Mouse (Mus musculus) midbrain, embryonic 15.5 days (tissue): ENCODE measurements at regions not wholly inside any gene's neighbourhood (a gene's known extent, or its start where the extent isn't known, plus 50 kb on each side); places are given as distances from the start of the nearest gene placed in this dataset.

Experiments used
- ATAC-seq: fragments of 200-750 bp; cut with Nextera tagmentation; replicated peaks from 2 replicates; pipeline ENCODE4 v1.8.0; 2017; ENCODE audit warnings: moderate TSS enrichment
- H3K27ac ChIP-seq: fragments of 300-500 bp; sonication (generic); 2 replicates; pipeline ENCODE4 v1.5.1; 2015; ENCODE audit warnings: mild to moderate bottlenecking, inconsistent platforms
- H3K27me3 ChIP-seq: fragments of 300-500 bp; sonication (generic); replicated peaks from 2 replicates; pipeline ENCODE4 v1.6.1; 2015; ENCODE audit warnings: inconsistent platforms
- H3K36me3 ChIP-seq: fragments of 300-500 bp; sonication (generic); replicated peaks from 2 replicates; pipeline ENCODE4 v1.6.1; 2015; ENCODE audit warnings: inconsistent platforms
- H3K4me1 ChIP-seq: fragments of 300-500 bp; sonication (generic); 2 replicates; pipeline ENCODE4 v1.6.1; 2015; ENCODE audit warnings: inconsistent platforms
- H3K4me2 ChIP-seq: fragments of 300-500 bp; sonication (generic); 2 replicates; pipeline ENCODE4 v1.6.1; 2015; ENCODE audit warnings: inconsistent platforms, mild to moderate bottlenecking, moderate library complexity
- H3K4me3 ChIP-seq: fragments of 300-500 bp; sonication (generic); 2 replicates; pipeline ENCODE4 v1.5.1; 2015; ENCODE audit warnings: mild to moderate bottlenecking, inconsistent platforms
- H3K9ac ChIP-seq: fragments of 300-500 bp; sonication (generic); 2 replicates; pipeline ENCODE4 v1.6.1; 2015; ENCODE audit warnings: mild to moderate bottlenecking, inconsistent platforms
- H3K9me3 ChIP-seq: fragments of 300-500 bp; sonication (generic); 2 replicates; pipeline ENCODE4 v1.6.1; 2016; ENCODE audit warnings: inconsistent platforms
- WGBS: fragments of 180-500 bp; shearing (Covaris S2); methylation state at CpG from one replicate; pipeline ENCODE4 v1.1.7; 2015; ENCODE audit warnings: mixed read lengths; 5-methylcytosine and 5-hydroxymethylcytosine counted together

- H3K4me1 ChIP-seq, result no peaks in the 10 kb centered on the region
- no peaks in the 10 kb centered on the region for H3K36me3 ChIP-seq
- no peak overlapping the region for H3K4me3 ChIP-seq
- no peak overlapping the region for H3K9ac ChIP-seq
- ATAC-seq, result no peak
- H3K4me2 ChIP-seq, result no peak overlapping the region
- H3K27me3 ChIP-seq, result no peaks in the 10 kb centered on the region
- WGBS, result 88% methylated on average over 1 of the region's 1 CpGs
- no peaks in the 10 kb centered on the region for H3K9me3 ChIP-seq
- no peak overlapping the region for H3K27ac ChIP-seq
Observed at GRCm38 (mm10) chr11:27833736-27834135, 505.9 kb downstream of the Gm6685 start.

DNA sequence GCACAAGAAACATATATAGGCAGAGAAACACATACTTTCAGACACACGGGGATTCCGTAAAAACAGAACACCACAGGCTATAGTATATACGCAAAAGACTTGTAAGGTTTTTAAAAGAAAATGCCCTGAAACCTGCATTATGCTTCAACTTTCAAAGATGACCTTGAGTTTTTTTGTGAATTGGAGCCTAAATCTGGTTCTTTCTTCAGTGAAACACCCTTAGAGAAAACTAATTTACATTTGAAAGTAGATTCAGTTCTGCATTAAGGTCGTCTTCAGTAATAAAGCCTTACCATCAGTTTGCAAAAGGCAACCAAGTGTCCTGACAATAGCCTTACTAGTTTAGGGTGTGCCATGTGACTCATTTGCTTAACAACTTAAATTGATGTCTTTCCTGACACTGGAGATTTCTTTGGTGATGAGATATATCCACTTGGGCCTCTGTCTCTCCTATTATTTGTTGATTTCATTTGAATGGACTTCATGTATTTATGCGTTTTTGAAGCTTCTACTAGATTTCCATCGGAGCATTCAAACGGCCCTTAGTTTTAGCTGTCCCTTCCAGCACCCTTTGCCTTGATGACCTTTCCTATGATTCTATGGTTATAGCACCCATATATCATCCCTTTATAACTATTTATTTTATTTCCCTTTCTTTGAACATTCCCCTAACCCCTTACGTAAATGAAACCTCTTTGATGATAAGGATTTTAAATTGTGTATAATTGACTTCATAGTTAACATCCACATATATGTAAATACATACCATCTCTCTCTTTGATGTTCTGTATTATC, 539.6 kb downstream of the Gm6685 start:
- no peaks in the 10 kb centered on the region for H3K36me3 ChIP-seq
- no peak overlapping the region for H3K4me2 ChIP-seq
- no peak overlapping the region for H3K27ac ChIP-seq
- no peaks in the 10 kb centered on the region for H3K27me3 ChIP-seq
- no peak overlapping the region for H3K4me3 ChIP-seq
- H3K9me3 ChIP-seq, result no peaks in the 10 kb centered on the region
- no peak overlapping the region for H3K9ac ChIP-seq
- H3K4me1 ChIP-seq, result no peaks in the 10 kb centered on the region
- ATAC-seq, result no peak
- WGBS, result 70% methylated on average over 8 of the region's 8 CpGs

- WGBS, result 75% methylated on average over 9 of the region's 9 CpGs
- H3K4me3 ChIP-seq, result no peak overlapping the region
Observed at GRCm38 (mm10) chr11:27753913-27754218, 585.8 kb downstream of the Gm6685 start.

GRCm38 (mm10) chr11:27753212-27753912, 586.3 kb downstream of the Gm6685 start:
- Histone ChIP-seq H3K4me2 (no peak overlapping the region), H3K4me1 (no peaks in the 10 kb centered on the region), H3K9me3 (no peaks in the 10 kb centered on the region), H3K9ac (no peak overlapping the region), H3K4me3 (no peak overlapping the region), H3K27me3 (no peaks in the 10 kb centered on the region), H3K27ac (no peak overlapping the region), H3K36me3 (no peaks in the 10 kb centered on the region)
- peak; percentile 67 for ATAC-seq
- 53% methylated on average over 11 of the region's 11 CpGs for WGBS

More at GRCm38 (mm10) chr11:27753913-27754218, 585.8 kb downstream of the Gm6685 start:
- H3K4me1 ChIP-seq, result no peaks in the 10 kb centered on the region
- H3K9ac ChIP-seq, result no peak overlapping the region
- ATAC-seq, result peak; percentile 52
- H3K4me2 ChIP-seq, result no peak overlapping the region
- H3K9me3 ChIP-seq, result no peaks in the 10 kb centered on the region
- no peaks in the 10 kb centered on the region for H3K36me3 ChIP-seq
- H3K27ac ChIP-seq, result no peak overlapping the region
- no peaks in the 10 kb centered on the region for H3K27me3 ChIP-seq

GRCm38 (mm10) chr11:27726109-27726508, 613.6 kb downstream of the Gm6685 start:
- 92% methylated on average over 2 of the region's 2 CpGs for WGBS
- no peak overlapping the region for H3K4me3 ChIP-seq
- H3K36me3 ChIP-seq, result no peaks in the 10 kb centered on the region
- H3K4me2 ChIP-seq, result no peak overlapping the region
- ATAC-seq, result no peak
- no peak overlapping the region for H3K27ac ChIP-seq
- no peaks in the 10 kb centered on the region for H3K27me3 ChIP-seq
- H3K9ac ChIP-seq, result no peak overlapping the region
- H3K4me1 ChIP-seq, result no peaks in the 10 kb centered on the region
- no peaks in the 10 kb centered on the region for H3K9me3 ChIP-seq

DNA sequence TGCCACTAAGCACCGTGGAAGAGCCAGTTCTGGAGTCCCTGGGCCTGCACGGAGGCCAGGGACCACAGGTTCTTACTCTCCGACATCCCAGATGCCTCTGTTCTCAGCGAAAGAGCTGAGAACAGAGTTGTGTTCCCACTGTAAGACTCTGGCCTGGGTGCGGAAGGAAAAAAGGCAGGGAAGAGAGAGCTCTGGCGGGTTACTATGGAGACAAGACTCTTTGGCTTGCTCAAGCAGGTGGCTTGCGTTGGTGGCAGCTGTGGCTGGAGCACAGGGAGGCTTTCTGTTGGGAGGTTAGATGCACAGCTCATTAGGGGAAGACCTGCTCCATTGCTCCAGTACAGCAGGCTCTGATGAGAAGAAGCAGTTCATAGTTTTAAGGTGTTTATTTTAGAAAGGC, 618.3 kb downstream of the Gm6685 start:
- no peaks in the 10 kb centered on the region for H3K9me3 ChIP-seq
- H3K27ac ChIP-seq, result no peak overlapping the region
- H3K4me2 ChIP-seq, result no peak overlapping the region
- 75% methylated on average over 7 of the region's 7 CpGs for WGBS
- no peak for ATAC-seq
- no peaks in the 10 kb centered on the region for H3K4me1 ChIP-seq
- H3K36me3 ChIP-seq, result no peaks in the 10 kb centered on the region
- H3K27me3 ChIP-seq, result no peaks in the 10 kb centered on the region
- no peak overlapping the region for H3K4me3 ChIP-seq
- H3K9ac ChIP-seq, result no peak overlapping the region

GRCm38 (mm10) chr11:27672436-27672835, 667.2 kb downstream of the Gm6685 start:
- no peak overlapping the region for H3K4me3 ChIP-seq
- H3K4me1 ChIP-seq, result no peaks in the 10 kb centered on the region
- H3K9me3 ChIP-seq, result no peaks in the 10 kb centered on the region
- H3K4me2 ChIP-seq, result no peak overlapping the region
- no peaks in the 10 kb centered on the region for H3K27me3 ChIP-seq
- H3K36me3 ChIP-seq, result no peaks in the 10 kb centered on the region
- WGBS, result 46% methylated on average over 1 of the region's 1 CpGs
- H3K9ac ChIP-seq, result no peak overlapping the region
- H3K27ac ChIP-seq, result no peak overlapping the region
- ATAC-seq, result no peak
